Mouse (Mus musculus) heart, embryonic 14.5 days (tissue): Measurements from ENCODE around the gene Styk1. TPM values are rescaled to one million over a fixed set of nuclear protein-coding genes. Genes with fewer than 3 reads are reported as not detected.
"Not testable (repeated sequence)": the region's sequence is repeated elsewhere in the genome, so short reads cannot be mapped to it uniquely, and the experiment has no call there.

ENCODE experiments used
- ATAC-seq: fragments of 200-750 bp; cut with Nextera tagmentation; 2 replicates; pipeline ENCODE4 v1.8.0; 2017; ENCODE audit warnings: low read depth, moderate TSS enrichment; ENCODE audit not compliant: insufficient number of reproducible peaks, insufficient read depth, low FRiP score
- H3K27ac ChIP-seq, 2 experiments: fragments of 200-500 bp in 1 of 2; fragments of 300-500 bp in 1 of 2; sonication (generic) in 1 of 2; replicated peaks in 1 of 2; 2 replicates each; pipeline ENCODE4 v1.5.1; 2012 to 2014; ENCODE audit warnings: low read depth in 2 of 2, low read length in 2 of 2, control low read depth in 1 of 2, mild to moderate bottlenecking in 1 of 2, mixed read lengths in 1 of 2; ENCODE audit not compliant: control insufficient read depth in 1 of 2, insufficient read depth in 1 of 2
- H3K27me3 ChIP-seq: fragments of 300-500 bp; sonication (generic); 2 replicates; pipeline ENCODE4 v1.6.1; 2014; ENCODE audit warnings: mild to moderate bottlenecking, low read length, control low read depth; ENCODE audit not compliant: control insufficient read depth, insufficient read depth
- H3K36me3 ChIP-seq: fragments of 300-500 bp; sonication (generic); 2 replicates; pipeline ENCODE4 v1.6.1; 2014; ENCODE audit warnings: mild to moderate bottlenecking, control low read depth, low read length, mixed read lengths; ENCODE audit not compliant: control insufficient read depth, insufficient read depth
- H3K4me1 ChIP-seq, 2 experiments: fragments of 200-500 bp in 1 of 2; fragments of 300-500 bp in 1 of 2; sonication (generic) in 1 of 2; 2 replicates each; pipeline ENCODE4 v1.6.1; 2012 to 2014; ENCODE audit warnings: low read length in 2 of 2, control low read depth in 1 of 2, mixed read lengths in 1 of 2; ENCODE audit not compliant: control insufficient read depth in 2 of 2, insufficient read depth in 2 of 2
- H3K4me2 ChIP-seq: fragments of 300-500 bp; sonication (generic); 2 replicates; pipeline ENCODE4 v1.6.1; 2014; ENCODE audit warnings: mild to moderate bottlenecking, low read length
- H3K4me3 ChIP-seq, 2 experiments: fragments of 200-500 bp in 1 of 2; fragments of 300-500 bp in 1 of 2; sonication (generic) in 1 of 2; 2 replicates each; pipeline ENCODE4 v1.5.1; 2012 to 2014; ENCODE audit warnings: low read length in 2 of 2, mild to moderate bottlenecking in 2 of 2, control low read depth in 1 of 2, low read depth in 1 of 2, moderate library complexity in 1 of 2; ENCODE audit not compliant: control insufficient read depth in 1 of 2, insufficient read depth in 1 of 2
- H3K9ac ChIP-seq: fragments of 300-500 bp; sonication (generic); 2 replicates; pipeline ENCODE4 v1.6.1; 2014; ENCODE audit warnings: mild to moderate bottlenecking, low read length
- H3K9me3 ChIP-seq: fragments of 300-500 bp; sonication (generic); 2 replicates; pipeline ENCODE4 v1.6.1; 2016; ENCODE audit warnings: low read length, control low read depth; ENCODE audit not compliant: control insufficient read depth
- WGBS: fragments of 180-500 bp; shearing (Covaris S2); extraction: QIAGEN DNeasy Blood & Tissue Kit; methylation state at CpG from one replicate; pipeline ENCODE4 v1.1.7; 2014; 5-methylcytosine and 5-hydroxymethylcytosine counted together
- polyA plus RNA-seq: library from polyadenylated mRNA; unstranded; fragments of >200 nt; fragmentation: Nextera tagmentation; extraction: Ambion mirVana; gene quantifications from 2 replicates; pipeline ENCODE4 v1.2.1, GENCODE M21; 2014

Styk1 gene
- polyA plus RNA-seq, 1 experiment from 2014 or later, result 0.39 TPM

GRCm38 (mm10) chr6:131294435-131295112 lies 58.8 kb downstream of the Styk1 start:
- no peak overlapping the region for H3K27ac ChIP-seq
- no peaks in the 10 kb centered on the region for H3K9me3 ChIP-seq
- no peak overlapping the region for H3K9ac ChIP-seq
- no peak overlapping the region for H3K4me2 ChIP-seq
- no peak overlapping the region for H3K4me3 ChIP-seq
- H3K36me3 ChIP-seq, result no peaks in the 10 kb centered on the region
- H3K27me3 ChIP-seq, result peaks cover 3% of the 10 kb centered on the region; the same call in 1 of the 2 replicates
- ATAC-seq, result no peak
- WGBS, result 84% methylated on average over 5 of the region's 5 CpGs
- peaks cover 0 to 6% of the 10 kb centered on the region in 2 experiments; a peak in 2 of 4 replicates for H3K4me1 ChIP-seq

GRCm38 (mm10) chr6:131293916-131294315 lies 59.5 kb downstream of the Styk1 start:
- Histone ChIP-seq H3K9me3 (no peaks in the 10 kb centered on the region), H3K4me2 (peak overlapping the region; percentile 71), H3K9ac (no peak overlapping the region), H3K36me3 (0 out of 2 replicates have a peak, but pooled peaks cover 4% of the 10 kb centered on the region), H3K27me3 (peaks cover 3% of the 10 kb centered on the region; the same call in 1 of the 2 replicates), H3K27ac (no peak overlapping the region), H3K4me3 (no peak overlapping the region), H3K4me1 (peaks cover 0 to 6% of the 10 kb centered on the region in 2 experiments; a peak in 2 of 4 replicates)
- WGBS, result 85% methylated on average over 5 of the region's 5 CpGs
- no peak for ATAC-seq

GRCm38 (mm10) chr6:131292991-131293788 lies 60.2 kb downstream of the Styk1 start, which contains the start of gene Magohb:
Magohb (minus strand) TSS chr6:131293244.
- peak; percentile 69; the same call in 1 of the 2 replicates for ATAC-seq
- H3K4me3 ChIP-seq, result peak within 1 kb of the TSS; percentile 70 to 91
- peaks cover 8% of the 10 kb centered on the region for H3K36me3 ChIP-seq
- 2% methylated on average over 51 of the region's 51 CpGs for WGBS
- H3K27ac ChIP-seq, result peak within 1 kb of the TSS; percentile 56 to 63; a peak in 3 of 4 replicates
- peak within 1 kb of the TSS; percentile 83 for H3K9ac ChIP-seq
- no peaks in the 10 kb centered on the region for H3K9me3 ChIP-seq
- H3K27me3 ChIP-seq, result no peaks in the 10 kb centered on the region
- peak within 1 kb of the TSS; percentile 77 for H3K4me2 ChIP-seq
- H3K4me1 ChIP-seq, result peaks cover 0 to 6% of the 10 kb centered on the region in 2 experiments; a peak in 2 of 4 replicates

DNA sequence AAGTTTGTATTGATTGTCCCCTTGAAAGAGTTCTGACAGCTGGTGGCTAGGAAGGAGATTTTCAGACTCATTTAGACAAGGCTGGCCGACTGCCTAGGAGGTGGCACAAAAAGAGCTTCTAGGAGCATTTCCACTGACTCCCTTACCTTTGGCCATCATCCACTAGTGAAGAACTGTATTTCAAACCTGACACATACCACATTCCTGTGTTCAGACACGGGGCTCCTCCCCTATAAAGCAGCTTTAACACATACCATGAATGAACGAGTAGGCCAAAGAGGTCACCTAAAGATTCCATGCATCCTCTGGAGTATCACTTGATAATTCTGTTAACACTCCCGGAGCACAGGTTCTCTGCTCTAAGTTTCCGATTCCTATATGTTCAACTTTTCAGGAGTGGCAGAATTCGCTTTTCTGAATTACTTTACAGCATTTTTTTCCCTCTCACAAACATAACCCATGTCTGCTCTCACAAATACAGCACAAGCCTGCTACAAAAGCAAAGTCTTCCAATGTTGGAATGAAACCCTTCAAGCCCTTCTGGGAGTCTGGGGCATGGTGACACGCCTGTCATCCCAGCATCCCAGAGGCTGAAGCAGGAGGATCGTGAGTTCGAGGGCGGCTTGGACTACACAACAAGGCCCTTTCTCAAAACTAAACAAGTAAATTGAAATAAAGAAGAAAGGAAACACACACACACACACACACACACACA lies 61.0 kb downstream of the Styk1 start:
- Histone ChIP-seq H3K9me3 (no peaks in the 10 kb centered on the region), H3K4me1 (peaks cover 0 to 6% of the 10 kb centered on the region in 2 experiments; a peak in 2 of 4 replicates), H3K4me2 (peak overlapping the region; percentile 77), H3K27me3 (no peaks in the 10 kb centered on the region), H3K9ac (peak overlapping the region; percentile 83), H3K36me3 (peaks cover 16% of the 10 kb centered on the region), H3K4me3 (peak overlapping the region; percentile 70 to 91), H3K27ac (peak overlapping the region; percentile 56 to 63; a peak in 3 of 4 replicates)
- ATAC-seq, result no peak
- WGBS, result 15% methylated on average over 10 of the region's 10 CpGs

GRCm38 (mm10) chr6:131290430-131290829 lies 63.0 kb downstream of the Styk1 start:
- WGBS, result 6% methylated on average over 2 of the region's 2 CpGs
- H3K4me2 ChIP-seq, result no peak overlapping the region
- no peaks in the 10 kb centered on the region for H3K27me3 ChIP-seq
- H3K4me3 ChIP-seq, result no peak overlapping the region
- peaks cover 0 to 6% of the 10 kb centered on the region in 2 experiments; a peak in 2 of 4 replicates for H3K4me1 ChIP-seq
- peaks cover 33% of the 10 kb centered on the region for H3K36me3 ChIP-seq
- no peak for ATAC-seq
- H3K27ac ChIP-seq, result no peak overlapping the region
- no peaks in the 10 kb centered on the region for H3K9me3 ChIP-seq
- H3K9ac ChIP-seq, result no peak overlapping the region

DNA sequence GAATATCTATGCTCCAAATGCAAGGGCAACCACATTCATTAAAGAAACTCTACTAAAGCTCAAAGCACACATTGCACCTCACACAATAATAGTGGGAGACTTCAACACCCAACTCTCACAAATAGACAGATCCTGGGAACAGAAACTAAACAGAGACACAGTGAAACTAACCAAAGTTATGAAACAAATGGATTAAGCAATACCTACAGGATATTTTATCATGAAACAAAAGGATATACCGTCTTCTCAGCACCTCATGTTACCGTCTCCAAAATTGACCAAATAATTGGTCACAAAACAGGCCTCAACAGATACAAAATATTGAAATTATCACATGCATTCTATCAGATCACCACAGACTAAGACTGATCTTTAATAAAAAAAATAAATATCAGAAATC lies 75.2 kb downstream of the Styk1 start:
- H3K9me3 ChIP-seq, H3K4me3 ChIP-seq, H3K27ac ChIP-seq, H3K9ac ChIP-seq, H3K4me1 ChIP-seq, H3K4me2 ChIP-seq, H3K27me3 ChIP-seq, ATAC-seq: not testable (repeated sequence)
- 92% methylated on average over 2 of the region's 2 CpGs for WGBS
- H3K36me3 ChIP-seq, result peaks cover 17% of the 10 kb centered on the region

GRCm38 (mm10) chr6:131276659-131277058 lies 76.7 kb downstream of the Styk1 start:
- Histone ChIP-seq H3K9ac (no peak overlapping the region), H3K4me2 (no peak overlapping the region), H3K4me1 (no peaks in the 10 kb centered on the region), H3K9me3 (no peaks in the 10 kb centered on the region), H3K4me3 (no peak overlapping the region), H3K27ac (no peak overlapping the region), H3K36me3 (0 out of 2 replicates have a peak, but pooled peaks cover 5% of the 10 kb centered on the region), H3K27me3 (no peaks in the 10 kb centered on the region)
- WGBS, result 83% methylated on average over 4 of the region's 4 CpGs
- ATAC-seq, result no peak
